Mouse (Mus musculus) bone marrow, adult 2 months (tissue): ENCODE measurements around the gene Ptma. TPM values are rescaled to one million over a fixed set of nuclear protein-coding genes. Genes with fewer than 3 reads are reported as not detected.
A peak's percentile ranks its signal among the peaks of the same experiment; 100 is the strongest.
"Not testable (repeated sequence)": the region's sequence is repeated elsewhere in the genome, so short reads cannot be mapped to it uniquely, and the experiment has no call there.

ENCODE experiments used
- H3K27ac ChIP-seq: fragments of 200-500 bp; 2 replicates; pipeline ENCODE4 v1.5.1; 2012; ENCODE audit warnings: low read depth, mild to moderate bottlenecking, control low read depth, inconsistent platforms, low read length; ENCODE audit not compliant: control insufficient read depth, poor library complexity, insufficient read depth
- H3K4me1 ChIP-seq: fragments of 200-500 bp; 2 replicates; pipeline ENCODE4 v1.6.1; 2011; ENCODE audit warnings: low read length; ENCODE audit not compliant: control insufficient read depth, insufficient read depth
- H3K4me3 ChIP-seq: fragments of 200-500 bp; replicated peaks from 2 replicates; pipeline ENCODE3; 2011; ENCODE audit warnings: mild to moderate bottlenecking, low read depth, low read length, control low read depth; ENCODE audit not compliant: control insufficient read depth
- CTCF ChIP-seq: fragments of 200-500 bp; IDR thresholded peaks from 2 replicates; pipeline ENCODE4 v1.5.1; 2011; ENCODE audit warnings: low read length, control low read depth; ENCODE audit not compliant: control insufficient read depth, insufficient read depth
- POLR2A ChIP-seq: fragments of 200-500 bp; IDR thresholded peaks from 2 replicates; pipeline ENCODE4 v1.6.1; 2011; ENCODE audit warnings: low read depth, mild to moderate bottlenecking, control low read depth, low read length, borderline replicate concordance; ENCODE audit not compliant: control insufficient read depth
- WGBS: fragments of 180-500 bp; shearing (Covaris S2); methylation state at CpG from one replicate; pipeline ENCODE4 v1.1.7; 2018; 5-methylcytosine and 5-hydroxymethylcytosine counted together
- polyA plus RNA-seq: library from polyadenylated mRNA; stranded (reverse); fragments of >200 nt; gene quantifications from 2 replicates; pipeline ENCODE4 v1.2.4, GENCODE M21; 2011; ENCODE audit warnings: low replicate concordance; ENCODE audit not compliant: missing spikeins, insufficient read depth, insufficient read length

The Ptma gene
- polyA plus RNA-seq, 1 experiment = 1,395 TPM

DNA sequence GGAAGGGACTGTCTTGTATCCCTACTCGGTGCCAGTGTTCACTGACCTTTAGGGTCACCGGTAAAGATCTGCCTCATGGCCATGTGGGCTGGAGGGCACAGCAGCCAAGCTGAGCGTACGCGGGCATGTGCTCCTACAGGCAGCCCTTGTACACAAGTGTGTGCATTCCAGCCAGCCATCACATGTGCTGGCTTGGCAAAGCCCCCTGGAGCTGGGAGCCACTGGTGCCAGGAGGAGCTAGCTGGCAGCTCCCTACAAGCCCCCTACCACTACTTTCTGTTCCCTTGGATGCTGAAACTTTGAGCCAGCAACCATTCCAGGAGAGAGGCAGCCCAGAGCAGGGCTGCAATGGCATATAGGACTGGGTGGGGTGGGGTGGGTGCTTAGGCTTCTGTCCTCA, 20.1 kb upstream of the Ptma start:
- no peak for TF ChIP-seq POLR2A
- no peak for TF ChIP-seq CTCF
- no peak overlapping the region for H3K4me3 ChIP-seq
- 92% methylated on average over 5 of the region's 5 CpGs for WGBS
- H3K4me1 ChIP-seq = peaks cover 4% of the 10 kb centered on the region
- H3K27ac ChIP-seq = no peak overlapping the region

DNA sequence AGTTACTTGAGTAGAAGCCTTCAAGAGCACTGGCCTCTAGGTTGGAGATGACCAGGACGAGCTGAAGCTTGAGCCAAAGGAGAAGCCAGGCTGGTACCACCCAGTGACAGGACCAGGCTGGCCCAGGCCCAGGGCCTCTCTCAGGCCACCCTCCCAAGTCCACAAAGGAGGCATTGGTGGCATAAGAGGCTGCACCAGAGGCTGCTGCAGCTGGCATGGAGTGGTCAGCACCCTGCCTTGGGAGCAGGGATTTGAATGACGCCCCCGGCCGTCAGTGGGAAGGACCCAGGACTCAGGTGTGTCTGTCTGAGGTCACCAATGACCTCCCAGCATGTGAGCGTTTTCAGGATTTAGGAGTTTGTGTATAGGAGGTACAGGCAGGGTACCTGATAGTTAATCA, 18.7 kb upstream of the Ptma start:
- 84% methylated on average over 5 of the region's 5 CpGs for WGBS
- no peak overlapping the region for H3K4me3 ChIP-seq
- H3K27ac ChIP-seq = no peak overlapping the region
- TF ChIP-seq CTCF (no peak), POLR2A (no peak)
- H3K4me1 ChIP-seq = peaks cover 3% of the 10 kb centered on the region

- Histone ChIP-seq H3K4me3 (no peak overlapping the region), H3K4me1 (peaks cover 3% of the 10 kb centered on the region), H3K27ac (no peak overlapping the region)
- TF ChIP-seq POLR2A (peak; percentile 35; the same call in 1 of the 2 replicates), CTCF (peak; percentile 94)
- 4% methylated on average over 7 of the region's 7 CpGs for WGBS
Observed at GRCm38 (mm10) chr1:86509410-86509809, 17.1 kb upstream of the Ptma start.

DNA sequence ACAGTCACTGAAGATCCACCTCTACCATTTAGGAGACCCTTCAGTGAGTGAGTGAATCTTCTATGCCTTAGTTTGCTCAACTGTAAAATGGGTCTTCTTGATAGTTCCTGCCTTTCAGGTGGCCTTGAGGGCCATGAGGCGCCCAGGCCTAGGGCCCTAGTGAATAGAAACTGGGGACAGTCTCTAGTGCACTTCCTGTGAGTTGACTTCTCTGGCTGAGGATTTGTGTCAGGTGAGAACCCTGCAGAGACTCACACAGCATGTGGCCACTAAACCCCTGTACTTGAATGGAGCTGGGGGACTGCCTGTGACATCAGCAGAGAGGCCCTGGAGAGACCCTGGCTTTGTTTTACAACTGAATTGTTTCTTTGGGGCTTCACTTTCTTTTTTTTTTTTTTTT, 16.3 kb upstream of the Ptma start:
- TF ChIP-seq POLR2A (no peak), CTCF (no peak)
- 69% methylated on average over 1 of the region's 1 CpGs for WGBS
- peaks cover 3% of the 10 kb centered on the region for H3K4me1 ChIP-seq
- no peak overlapping the region for H3K4me3 ChIP-seq
- H3K27ac ChIP-seq = no peak overlapping the region

DNA sequence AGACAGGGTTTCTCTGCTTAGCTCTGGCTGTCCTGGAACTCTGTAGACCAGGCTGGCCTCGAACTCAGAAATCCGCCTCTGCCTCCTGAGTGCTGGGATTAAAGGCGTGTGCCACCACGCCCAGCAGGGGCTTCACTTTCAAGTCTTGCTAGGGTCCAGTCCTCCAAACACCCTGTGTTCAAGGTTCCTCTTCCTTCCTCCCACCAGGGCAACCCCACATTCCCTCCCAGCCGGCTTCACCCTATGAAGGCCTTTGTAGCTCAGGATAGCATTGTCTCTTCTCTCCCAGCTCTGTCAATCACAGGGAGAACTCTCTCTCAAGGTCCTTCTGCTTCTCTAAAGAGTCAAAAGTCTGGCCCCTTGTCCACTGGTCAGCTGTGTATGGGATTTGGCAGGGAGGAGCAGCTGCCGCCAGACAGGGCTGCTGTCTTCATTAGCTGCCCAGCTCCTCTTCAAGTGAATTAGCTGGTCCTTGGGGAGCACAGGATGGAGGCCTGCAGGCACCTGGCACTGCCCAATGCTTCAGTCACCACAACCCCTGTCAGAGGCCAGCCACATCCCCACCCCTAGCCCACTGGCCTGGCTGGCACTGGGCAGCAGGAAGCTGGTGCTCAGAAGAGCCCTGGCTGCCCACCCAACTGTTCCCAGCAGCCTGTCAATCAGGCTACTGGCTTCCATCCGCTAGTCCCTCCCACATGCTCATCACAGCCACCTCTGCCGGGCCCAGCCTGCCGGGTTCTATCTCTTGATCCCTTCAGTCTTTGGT, 15.7 kb upstream of the Ptma start:
- no peak for TF ChIP-seq POLR2A
- TF ChIP-seq CTCF = no peak
- H3K4me1 ChIP-seq = peaks cover 1% of the 10 kb centered on the region; the same call in 1 of the 2 replicates
- H3K4me3 ChIP-seq = no peak overlapping the region
- H3K27ac ChIP-seq = peak overlapping the region; percentile 17; the same call in 1 of the 2 replicates
- 60% methylated on average over 9 of the region's 9 CpGs for WGBS

DNA sequence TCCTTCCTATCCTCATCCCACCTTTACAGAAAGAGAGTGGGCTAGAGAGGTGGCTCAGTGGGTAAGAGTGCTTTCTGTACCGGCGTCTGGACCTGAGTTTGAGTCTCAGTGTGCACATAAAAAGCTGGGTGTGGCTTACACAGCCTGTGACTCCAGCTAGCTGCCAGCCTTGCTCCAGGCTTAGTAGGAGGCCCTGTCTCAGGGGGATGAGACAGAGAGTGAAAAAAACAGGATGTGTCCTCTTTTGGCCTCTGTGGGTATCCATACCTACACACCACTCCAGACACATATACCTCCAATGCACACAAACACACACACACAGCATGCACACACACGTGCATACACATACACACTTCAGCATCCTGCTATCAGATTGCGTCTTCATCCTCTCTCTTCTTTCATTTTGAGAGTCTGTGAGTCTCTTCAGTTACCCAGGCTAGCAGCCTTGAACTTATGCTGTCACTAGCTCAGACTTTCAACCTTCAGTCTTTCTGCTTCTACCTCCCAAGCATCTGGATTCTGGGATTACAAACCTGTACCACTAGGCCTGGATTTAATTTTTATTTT, 14.3 kb upstream of the Ptma start:
- peaks cover 1% of the 10 kb centered on the region; the same call in 1 of the 2 replicates for H3K4me1 ChIP-seq
- no peak overlapping the region for H3K4me3 ChIP-seq
- no peak for TF ChIP-seq CTCF
- WGBS = 78% methylated on average over 4 of the region's 4 CpGs
- H3K27ac ChIP-seq = no peak overlapping the region

GRCm38 (mm10) chr1:86513031-86513430, 13.5 kb upstream of the Ptma start:
- WGBS = 52% methylated on average over 1 of the region's 1 CpGs
- not testable (repeated sequence) for H3K4me1 ChIP-seq, H3K4me3 ChIP-seq, H3K27ac ChIP-seq

DNA sequence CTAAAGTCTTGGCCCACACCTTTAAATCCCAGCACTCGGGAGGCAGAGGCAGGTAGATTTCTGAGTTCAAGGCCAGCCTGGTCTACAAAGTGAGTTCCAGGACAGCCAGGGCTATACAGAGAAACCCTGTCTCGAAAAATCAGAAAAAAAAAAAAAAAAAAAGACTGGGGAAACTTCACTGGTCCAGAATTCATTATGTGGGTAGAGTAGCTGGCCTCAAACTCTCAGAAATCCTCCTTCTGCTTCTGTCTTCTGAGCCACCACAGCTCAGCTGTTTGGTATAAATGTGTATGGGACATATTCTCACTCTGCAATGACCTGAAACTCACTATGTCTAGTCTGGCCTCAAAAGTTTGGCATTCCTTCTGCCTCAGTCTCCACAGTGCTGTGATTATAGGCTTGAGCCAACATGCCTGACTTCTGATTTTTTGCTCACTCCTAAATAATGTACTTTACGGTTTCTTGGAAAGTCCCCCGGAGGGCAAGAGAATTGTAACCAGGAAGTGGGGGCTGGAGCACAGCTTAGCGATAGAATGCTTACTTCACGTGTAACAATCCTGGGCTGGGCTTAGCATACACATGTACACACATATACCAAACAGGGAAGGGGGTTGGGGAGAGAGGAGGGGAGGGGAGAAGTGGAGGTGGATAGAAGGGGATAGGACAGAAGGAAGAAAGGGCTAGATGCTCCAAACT, 10.7 kb upstream of the Ptma start:
- no peak overlapping the region for H3K4me3 ChIP-seq
- no peak overlapping the region for H3K27ac ChIP-seq
- no peak for TF ChIP-seq POLR2A
- no peak for TF ChIP-seq CTCF
- 20% methylated on average over 6 of the region's 6 CpGs for WGBS
- no peaks in the 10 kb centered on the region; the same call in 1 of the 2 replicates for H3K4me1 ChIP-seq
